Mouse (Mus musculus): ENCODE data around the gene Xpr1.

DNA sequence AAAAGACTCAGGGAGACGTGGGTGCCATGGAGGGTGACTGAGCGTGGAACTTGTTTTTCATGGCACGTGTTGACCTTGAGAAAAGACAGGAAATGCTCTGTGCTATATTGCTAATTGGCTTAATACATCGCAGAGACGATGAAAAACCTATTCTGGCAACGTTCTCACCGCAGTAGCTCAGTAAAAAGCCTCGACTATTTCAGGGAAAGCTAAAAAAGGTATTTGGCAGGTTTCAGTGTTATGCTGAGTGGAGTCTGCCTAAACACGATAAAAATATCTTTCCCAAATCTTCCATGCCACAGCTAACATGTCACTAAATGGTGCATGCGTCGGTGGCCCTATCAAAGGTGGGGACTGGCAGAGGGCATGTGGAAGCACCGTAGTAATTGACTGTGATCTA, 164.1 kb downstream of the Xpr1 start:
- TF ChIP-seq POLR2AphosphoS2 (IDR thresholded peaks at IDR 0.05; ENCODE audit: insufficient read length, low read depth) (no peak), MYOG (IDR thresholded peaks at IDR 0.05; ENCODE audit: control insufficient read depth in 1 of 3, insufficient read depth in 1 of 3, insufficient read length in 2 of 3, low read depth in 2 of 3) (no peak), USF1 (IDR thresholded peaks at IDR 0.05; ENCODE audit: low read depth) (no peak), POLR2A (IDR thresholded peaks at IDR 0.05; ENCODE audit: insufficient read length, low read depth) (no peak), E2F4 (IDR thresholded peaks at IDR 0.05; ENCODE audit: insufficient read depth) (no peak), SRF (IDR thresholded peaks at IDR 0.05; ENCODE audit: control insufficient read depth, insufficient read length, low read depth) (no peak), CEBPB (IDR thresholded peaks at IDR 0.05; ENCODE audit: insufficient read depth, poor library complexity, severe bottlenecking) (no peak)

Measured in myocyte (in vitro differentiated cells).